Mouse (Mus musculus): ENCODE measurements at regions not wholly inside any gene's neighbourhood (a gene's known extent, or its start where the extent isn't known, plus 50 kb on each side); places are given as distances from the start of the nearest gene placed in this dataset.

GRCm38 (mm10) chr11:71675714-71676313 lies 73.9 kb upstream of the Wscd1 start:
- no peak for ATAC-seq (ENCODE audit: low FRiP score)
- 77% methylated on average over 3 of the region's 3 CpGs for WGBS
- Histone ChIP-seq H3K27me3 (ENCODE audit: control insufficient read depth, insufficient read depth, low read length) (no peaks in the 10 kb centered on the region; the same call in 1 of the 2 replicates), H3K4me3 (ENCODE audit: low read depth, low read length) (no peak overlapping the region), H3K27ac (ENCODE audit: low read depth, low read length) (no peak overlapping the region), H3K4me2 (no peak overlapping the region), H3K9ac (ENCODE audit: low read length) (no peak overlapping the region), H3K4me1 (ENCODE audit: control insufficient read depth, insufficient read depth, low read length) (no peaks in the 10 kb centered on the region), H3K36me3 (ENCODE audit: control insufficient read depth, insufficient read depth, low read length) (no peaks in the 10 kb centered on the region), H3K9me3 (ENCODE audit: control insufficient read depth, low read length) (no peaks in the 10 kb centered on the region)
- DNase-seq (ENCODE audit: low spot score, missing footprints) = no peak

- Histone ChIP-seq H3K4me3 (ENCODE audit: low read depth, low read length) (no peak overlapping the region), H3K36me3 (ENCODE audit: control insufficient read depth, insufficient read depth, low read length) (no peaks in the 10 kb centered on the region), H3K4me1 (ENCODE audit: control insufficient read depth, insufficient read depth, low read length) (no peaks in the 10 kb centered on the region), H3K4me2 (no peak overlapping the region), H3K9me3 (ENCODE audit: control insufficient read depth, low read length) (no peaks in the 10 kb centered on the region), H3K27ac (ENCODE audit: low read depth, low read length) (no peak overlapping the region), H3K27me3 (ENCODE audit: control insufficient read depth, insufficient read depth, low read length) (no peaks in the 10 kb centered on the region), H3K9ac (ENCODE audit: low read length) (no peak overlapping the region)
- ATAC-seq (ENCODE audit: low FRiP score) (no peak), DNase-seq (ENCODE audit: low spot score, missing footprints) (no peak)
- 69% methylated on average over 3 of the region's 3 CpGs for WGBS
Measured at GRCm38 (mm10) chr11:71697017-71697416, 52.7 kb upstream of the Wscd1 start.

GRCm38 (mm10) chr11:71698836-71699235 lies 50.9 kb upstream of the Wscd1 start:
- no peak overlapping the region for H3K4me3 ChIP-seq (ENCODE audit: low read depth, low read length)
- no peaks in the 10 kb centered on the region for H3K9me3 ChIP-seq (ENCODE audit: control insufficient read depth, low read length)
- no peak overlapping the region for H3K9ac ChIP-seq (ENCODE audit: low read length)
- H3K27me3 ChIP-seq (ENCODE audit: control insufficient read depth, insufficient read depth, low read length) = no peaks in the 10 kb centered on the region
- H3K4me2 ChIP-seq = no peak overlapping the region
- H3K4me1 ChIP-seq (ENCODE audit: control insufficient read depth, insufficient read depth, low read length) = no peaks in the 10 kb centered on the region
- DNase-seq (ENCODE audit: low spot score, missing footprints) (no peak), ATAC-seq (ENCODE audit: low FRiP score) (no peak)
- 93% methylated on average over 4 of the region's 4 CpGs for WGBS
- H3K36me3 ChIP-seq (ENCODE audit: control insufficient read depth, insufficient read depth, low read length) = no peaks in the 10 kb centered on the region
- H3K27ac ChIP-seq (ENCODE audit: low read depth, low read length) = no peak overlapping the region
